Mouse (Mus musculus) activated CD4-positive, CD25-positive, alpha-beta regulatory T cell, adult 4 months (primary cell): Measurements from ENCODE around the gene Ugt1a2. TPM values are rescaled to one million over a fixed set of nuclear protein-coding genes. Genes with fewer than 3 reads are reported as not detected.
"Not testable (repeated sequence)": the region's sequence is repeated elsewhere in the genome, so short reads cannot be mapped to it uniquely, and the experiment has no call there.

Source experiments
- ATAC-seq: one replicate; pipeline ENCODE4 v1.8.0; 2017
- polyA plus RNA-seq, 2 experiments: library from polyadenylated mRNA; unstranded; fragments of 100-300 nt; shearing (Covaris generic); gene quantifications; one replicate each; pipeline ENCODE4 v1.2.1; 2017

Gene Ugt1a2
- polyA plus RNA-seq = not detected

DNA sequence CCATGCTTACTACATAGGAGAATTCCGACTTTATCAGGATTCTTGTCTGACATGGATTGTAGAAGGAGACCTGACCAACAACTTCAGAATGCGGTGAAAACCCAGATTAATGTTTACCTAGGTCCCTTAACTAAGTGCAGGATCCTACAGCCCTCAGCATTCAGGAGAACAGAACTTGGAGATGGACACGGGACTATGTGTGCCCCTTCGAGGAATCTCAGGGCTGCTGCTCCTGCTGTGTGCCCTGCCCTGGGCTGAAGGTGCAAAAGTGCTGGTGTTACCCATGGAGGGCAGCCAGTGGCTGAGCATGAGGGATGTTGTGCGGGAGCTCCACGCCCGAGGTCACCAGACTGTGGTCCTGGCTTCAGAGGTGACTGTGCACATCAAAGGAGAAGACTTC lies at the start of gene Ugt1a2:
Gene Ugt1a2, plus strand, starts transcription at position 146 of the 400 bp plus-strand sequence.
- ATAC-seq = no peak

DNA sequence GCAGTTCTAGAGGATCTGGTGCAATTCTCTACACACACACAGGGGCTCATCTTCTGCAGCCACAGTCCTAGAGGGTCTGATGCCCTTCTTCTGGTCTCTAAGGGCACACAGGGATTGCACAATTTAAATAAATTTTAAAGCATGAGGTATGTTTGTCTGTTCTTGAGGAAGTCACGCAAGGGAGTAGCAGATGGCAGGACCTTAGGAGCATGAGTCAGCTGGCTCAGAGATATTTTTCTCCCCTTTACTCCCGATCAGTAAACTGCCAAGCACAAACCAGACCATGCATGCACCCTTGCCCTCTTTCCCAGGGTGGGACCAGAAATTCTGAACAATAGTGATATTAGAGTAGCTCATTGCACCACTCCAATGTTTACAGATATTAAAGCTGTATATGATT lies 42.0 kb upstream of the Ugt1a2 start:
- ATAC-seq = no peak

DNA sequence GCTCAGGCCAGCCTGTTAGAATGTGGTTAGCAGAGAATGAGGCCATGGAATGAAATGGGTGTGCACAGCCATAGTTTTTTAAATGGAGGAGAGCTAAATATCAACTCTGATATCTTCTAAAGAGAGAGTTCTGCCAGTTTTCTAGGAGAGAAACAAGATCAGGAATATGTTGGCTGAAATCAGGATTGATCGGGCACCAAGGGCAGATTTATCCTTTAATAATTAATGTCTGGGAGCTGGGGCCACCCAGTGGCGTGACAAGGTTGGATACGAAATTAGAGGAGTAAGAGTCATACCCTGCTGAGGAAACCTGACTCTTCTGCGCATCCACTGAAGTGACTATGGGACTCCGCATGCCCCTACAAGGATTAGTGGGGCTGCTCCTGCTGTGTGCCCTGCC lies 34.7 kb upstream of the Ugt1a2 start, which contains the start of gene Ugt1a5:
Gene Ugt1a5, plus strand, starts transcription at position 302 of the 400 bp plus-strand sequence.
- ATAC-seq = no peak

DNA sequence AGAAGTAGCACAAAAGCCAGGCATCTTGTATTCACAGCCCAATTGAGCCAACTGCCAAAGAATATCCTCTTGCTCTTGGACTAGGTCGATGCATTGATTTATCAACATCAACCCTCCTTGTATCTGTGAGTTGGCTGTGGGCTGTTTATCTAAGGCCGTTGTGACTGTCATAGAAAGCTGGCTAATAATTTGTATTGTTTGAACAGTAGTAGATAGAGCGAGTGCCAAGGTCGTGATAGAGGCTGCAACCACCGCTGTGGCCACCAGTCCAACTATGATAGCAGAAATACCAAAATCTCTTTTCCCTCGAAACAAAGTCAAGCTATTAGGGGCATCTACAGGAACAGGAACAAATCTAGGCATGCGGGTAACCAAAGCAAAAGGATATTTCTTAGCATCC lies 28.2 kb upstream of the Ugt1a2 start:
- not testable (repeated sequence) for ATAC-seq

DNA sequence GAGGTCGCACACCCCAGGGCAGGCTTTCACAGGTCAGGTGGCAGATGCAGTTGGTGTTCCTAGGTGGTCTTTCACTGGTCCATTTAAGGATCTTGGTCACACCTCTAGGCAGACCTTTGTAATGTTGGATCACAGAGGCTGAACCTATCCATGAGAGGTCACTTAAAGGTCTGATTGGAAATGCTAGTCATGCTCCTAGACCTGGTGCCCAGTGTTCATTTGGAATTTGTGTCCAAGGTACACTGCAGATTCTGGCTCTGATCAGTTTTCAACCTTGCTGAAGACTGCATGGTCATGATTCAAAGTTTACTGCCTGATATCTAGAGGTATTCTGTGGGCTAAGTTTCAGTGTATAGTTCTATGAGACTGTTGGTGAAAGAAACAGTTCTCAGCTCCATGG lies 20.7 kb upstream of the Ugt1a2 start:
- no peak for ATAC-seq

DNA sequence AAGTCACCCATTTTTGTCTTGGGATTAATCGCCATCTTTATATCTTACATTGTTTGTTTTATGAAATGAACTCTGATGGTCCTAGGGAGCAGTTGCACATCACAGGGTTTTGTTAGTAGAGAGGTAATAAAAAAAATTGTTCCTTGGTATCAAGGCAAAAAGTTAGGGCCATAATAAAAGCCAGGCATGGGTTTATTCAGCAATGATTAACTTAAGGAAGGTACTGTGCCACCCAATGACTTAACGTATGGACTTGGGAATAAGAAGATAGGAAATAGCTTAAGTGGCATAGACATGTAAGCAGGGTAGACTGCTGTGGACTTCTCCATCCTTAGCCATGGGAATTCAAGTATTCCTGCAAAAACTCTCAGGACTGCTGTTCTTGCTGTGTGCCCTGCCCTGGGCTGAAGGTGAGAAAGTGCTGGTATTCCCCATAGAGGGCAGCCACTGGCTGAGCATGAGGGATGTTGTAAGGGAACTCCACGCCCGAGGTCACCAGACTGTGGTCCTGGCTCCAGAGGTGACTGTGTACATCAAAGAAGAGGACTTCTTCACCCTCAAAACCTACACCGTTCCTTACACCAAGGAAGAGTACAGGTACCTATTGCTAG lies 14.0 kb upstream of the Ugt1a2 start:
- no peak for ATAC-seq

DNA sequence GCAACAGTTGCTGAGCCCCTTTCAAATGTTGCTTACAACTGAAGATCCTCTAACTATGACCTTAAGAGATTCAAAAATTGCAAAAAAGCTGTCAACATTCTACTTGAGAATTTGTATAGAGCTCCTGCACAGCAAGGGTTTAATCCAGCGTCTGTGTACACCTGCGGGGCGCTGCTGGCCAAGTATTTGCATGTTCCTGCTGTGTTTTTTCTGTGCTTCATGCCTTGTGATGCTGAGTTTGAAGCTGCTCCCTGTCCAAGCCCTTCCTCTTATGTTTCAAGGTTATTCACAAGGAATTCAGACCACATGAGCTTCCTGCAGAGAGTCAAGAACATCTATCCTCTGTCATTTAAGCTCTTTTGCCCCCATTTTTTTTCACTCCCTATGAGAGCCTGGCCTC lies 8.3 kb upstream of the Ugt1a2 start:
- ATAC-seq = no peak

DNA sequence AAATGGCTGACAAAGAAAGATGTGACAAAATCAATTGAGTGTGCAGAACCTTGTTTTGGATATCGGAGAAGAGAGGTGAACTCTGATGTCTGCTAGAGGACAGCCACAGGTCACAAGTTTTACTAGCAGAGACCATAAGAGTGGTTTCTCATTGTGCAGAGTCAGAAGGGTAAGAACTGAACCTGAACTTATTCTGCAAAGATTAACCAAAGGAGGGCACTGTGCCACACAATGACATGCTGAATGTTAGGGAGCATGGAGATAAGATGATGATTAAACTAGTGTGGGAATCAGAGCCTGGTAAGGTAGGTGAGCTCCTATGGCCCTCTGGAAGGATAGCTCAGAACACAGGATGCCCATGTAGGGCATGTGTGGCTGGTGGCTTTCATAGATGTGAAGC lies 4.7 kb upstream of the Ugt1a2 start:
- no peak for ATAC-seq

DNA sequence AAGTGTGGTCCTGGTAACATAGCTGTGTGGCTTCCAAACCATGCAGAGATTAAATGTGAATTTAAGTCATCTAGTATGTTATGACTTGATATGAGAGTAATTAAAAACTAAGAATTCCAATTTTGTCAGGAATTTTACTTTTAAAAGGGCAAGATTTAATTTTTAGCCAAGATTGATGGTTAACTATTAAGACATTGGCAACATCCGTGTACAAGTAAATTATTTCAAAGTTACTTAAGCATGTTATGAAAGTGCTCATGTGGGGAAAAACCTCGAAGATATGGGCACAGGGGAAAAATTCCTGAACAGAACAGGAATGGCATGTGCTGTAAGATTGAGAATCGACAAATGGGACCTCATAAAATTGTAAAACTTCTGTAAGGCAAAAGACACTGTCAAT lies 3.0 kb upstream of the Ugt1a2 start:
- ATAC-seq = no peak

DNA sequence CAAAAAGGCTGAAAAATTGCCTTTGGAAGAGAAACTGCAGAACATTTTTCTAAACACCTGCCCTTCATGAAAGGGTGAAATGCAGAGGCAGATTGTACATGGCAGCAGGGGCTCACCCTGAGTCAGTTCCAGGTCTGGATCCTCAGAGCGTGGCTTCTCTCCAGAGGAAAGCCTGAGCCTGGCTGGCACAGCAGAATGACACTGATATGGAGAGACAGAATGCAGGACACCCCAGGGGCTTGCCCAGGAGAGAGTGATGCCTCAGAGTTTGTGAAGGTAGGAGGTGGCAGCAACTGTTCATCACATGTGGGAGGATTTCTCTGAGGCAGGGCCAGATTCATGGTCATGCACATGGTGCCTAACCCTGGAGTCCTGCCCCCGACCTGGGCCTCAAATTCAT lies 405 bp upstream of the Ugt1a2 start:
- no peak for ATAC-seq

DNA sequence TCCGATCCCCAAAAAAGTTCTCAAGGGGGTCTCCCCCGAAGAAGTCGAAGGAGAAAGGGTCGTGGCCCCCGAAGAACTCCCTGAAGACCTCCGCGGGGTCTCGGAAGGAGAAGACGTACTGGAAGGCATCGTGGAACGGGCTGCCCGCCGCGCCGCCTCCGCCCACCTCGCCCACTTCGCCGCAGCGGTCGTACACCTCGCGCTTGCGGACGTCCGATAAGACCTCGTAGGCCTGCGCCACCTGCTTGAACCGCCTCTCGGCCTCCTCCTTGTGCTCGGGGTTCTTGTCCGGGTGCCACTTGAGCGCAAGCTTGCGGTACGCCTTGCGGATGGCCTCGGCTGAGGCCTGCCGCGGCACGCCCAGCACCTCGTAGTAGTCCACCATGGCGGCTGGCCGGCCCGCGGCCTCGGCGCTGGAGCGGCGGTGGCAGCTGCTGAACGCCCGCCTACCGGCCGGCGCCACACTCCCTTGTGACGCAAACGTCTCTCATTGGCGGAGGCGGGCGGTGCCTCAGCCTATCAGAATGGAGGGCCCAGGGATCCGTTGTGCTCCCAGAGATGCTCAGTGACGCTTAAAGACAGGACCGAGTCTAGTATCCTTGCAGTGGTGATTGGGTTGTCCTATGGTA lies 5.0 kb downstream of the Ugt1a2 start, which contains the start of gene Dnajb3:
Gene Dnajb3, minus strand, starts transcription at position 489 of the 629 bp plus-strand sequence.
- peak; percentile 77 for ATAC-seq

DNA sequence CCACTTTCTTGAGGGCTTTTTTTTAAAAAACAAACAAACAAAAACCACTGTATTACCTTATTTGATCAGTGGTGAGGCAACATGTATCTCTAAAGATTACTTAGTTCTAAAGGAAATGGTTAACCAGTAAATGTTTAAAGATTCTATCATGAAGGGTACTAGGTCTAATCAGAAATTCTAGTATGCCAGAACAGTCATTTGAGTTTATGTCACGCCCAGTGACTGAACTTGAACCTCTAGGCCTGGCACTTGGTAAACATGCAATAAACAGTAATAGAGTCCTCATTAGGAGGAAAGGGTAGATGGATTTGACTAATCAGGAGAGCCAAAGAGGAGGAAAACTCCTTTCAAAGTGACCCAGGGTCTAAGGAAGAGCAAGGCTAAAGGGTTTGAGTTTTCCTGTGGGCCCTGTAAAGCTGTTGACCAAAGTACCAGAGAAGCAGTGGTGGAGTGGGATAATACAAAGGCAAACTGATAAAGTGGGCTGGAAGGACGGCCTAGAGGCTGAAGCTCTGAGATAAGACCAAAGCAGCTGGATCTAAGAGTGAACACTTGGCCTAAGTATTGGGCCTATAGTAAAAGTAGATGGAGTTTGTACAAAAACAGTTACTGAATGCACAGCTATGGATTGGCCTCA lies 6.6 kb downstream of the Ugt1a2 start:
- ATAC-seq = no peak

DNA sequence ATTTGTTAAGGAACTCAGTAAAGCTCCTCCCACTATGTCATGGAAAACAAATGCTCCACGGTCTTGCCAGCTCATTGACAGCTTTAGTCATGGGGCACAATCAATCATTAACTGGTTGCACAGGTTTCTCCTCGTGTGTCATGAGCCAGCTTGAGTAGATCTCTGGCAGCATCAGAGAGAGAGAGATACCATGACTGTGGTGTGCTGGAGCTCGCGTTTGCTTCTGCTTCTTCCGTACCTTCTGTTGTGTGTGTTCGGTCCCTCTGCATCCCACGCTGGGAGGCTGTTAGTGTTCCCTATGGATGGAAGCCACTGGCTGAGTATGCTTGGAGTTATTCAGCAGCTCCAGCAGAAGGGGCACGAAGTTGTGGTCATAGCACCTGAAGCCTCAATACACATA lies 11.4 kb downstream of the Ugt1a2 start, which contains the start of gene Ugt1a1:
Gene Ugt1a1, plus strand, starts transcription at position 148 of the 400 bp plus-strand sequence.
- ATAC-seq = no peak

DNA sequence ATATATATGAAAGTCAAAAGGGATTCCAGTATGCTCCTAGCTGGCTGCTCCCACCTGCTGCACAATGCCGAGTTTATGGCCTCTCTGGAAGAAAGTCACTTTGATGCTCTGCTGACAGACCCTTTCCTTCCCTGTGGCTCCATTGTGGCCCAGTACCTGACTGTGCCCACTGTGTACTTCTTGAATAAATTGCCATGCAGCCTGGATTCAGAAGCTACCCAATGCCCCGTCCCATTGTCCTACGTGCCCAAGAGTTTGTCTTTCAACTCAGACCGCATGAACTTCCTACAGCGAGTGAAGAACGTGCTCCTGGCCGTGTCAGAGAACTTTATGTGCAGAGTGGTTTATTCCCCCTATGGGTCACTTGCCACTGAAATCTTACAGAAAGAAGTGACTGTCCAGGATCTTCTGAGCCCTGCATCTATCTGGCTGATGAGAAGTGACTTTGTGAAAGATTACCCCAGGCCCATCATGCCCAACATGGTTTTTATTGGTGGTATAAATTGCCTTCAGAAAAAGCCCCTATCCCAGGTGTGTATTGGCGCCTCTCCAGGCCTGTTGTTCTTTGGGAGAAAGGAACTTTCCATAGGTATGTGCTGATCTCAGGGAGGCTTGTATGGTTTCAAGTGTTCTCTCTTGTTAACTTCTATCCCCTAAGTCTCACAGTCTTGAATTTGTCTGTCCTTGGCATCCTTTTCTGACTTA lies 12.1 kb downstream of the Ugt1a2 start:
- ATAC-seq = no peak

DNA sequence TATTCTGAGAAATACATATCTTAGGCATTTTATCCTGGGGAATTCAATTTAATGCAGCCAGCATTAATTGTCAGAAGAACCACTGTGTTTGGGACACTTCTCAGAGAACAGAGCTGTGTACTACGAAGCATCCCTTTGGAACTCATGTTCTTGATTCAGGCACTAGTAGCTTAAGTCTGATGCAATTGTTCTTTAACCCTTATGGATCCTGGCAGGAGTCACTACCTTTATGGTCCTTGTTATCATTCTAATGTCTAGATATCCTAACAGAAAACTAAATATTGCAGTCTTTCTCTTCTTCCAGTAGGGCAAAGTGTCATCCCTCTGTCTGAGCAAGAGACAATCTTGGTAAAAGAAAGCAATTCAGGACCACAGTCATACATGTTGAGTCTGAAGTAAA lies 12.7 kb downstream of the Ugt1a2 start:
- ATAC-seq = no peak

DNA sequence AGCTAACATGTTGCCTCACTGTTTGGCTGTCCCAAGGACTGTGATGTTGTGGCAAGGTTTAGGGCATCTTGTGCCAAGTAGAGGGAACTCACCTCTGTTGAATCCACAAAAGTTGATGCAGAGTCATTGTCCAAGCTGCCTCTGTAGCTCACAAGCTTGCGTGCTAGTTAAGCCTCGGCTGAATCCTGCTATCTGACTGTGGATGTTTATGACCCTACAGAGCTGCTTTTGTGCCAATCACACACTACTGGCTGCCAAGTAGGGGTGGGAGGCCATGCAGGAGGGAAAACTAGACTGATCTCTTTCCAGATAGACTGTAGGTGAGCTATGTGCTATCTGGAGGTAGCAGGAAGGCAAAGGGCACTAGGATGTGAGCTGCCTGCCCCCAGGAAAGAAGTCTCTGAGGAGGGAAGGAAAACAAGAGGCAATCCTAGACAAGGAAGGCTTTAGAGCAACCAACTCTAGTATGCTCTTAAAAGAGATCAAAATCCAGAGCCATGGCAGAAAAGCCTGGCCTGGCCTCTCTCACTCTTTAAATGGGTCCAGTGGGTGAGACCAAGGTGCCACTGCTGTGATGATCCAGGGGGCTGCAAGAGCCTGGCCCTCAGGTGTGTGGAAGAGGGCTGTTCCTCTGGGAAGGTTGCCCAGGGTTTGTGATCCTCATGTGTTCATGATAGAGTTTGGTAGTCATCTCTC lies 13.5 kb downstream of the Ugt1a2 start:
- no peak for ATAC-seq

DNA sequence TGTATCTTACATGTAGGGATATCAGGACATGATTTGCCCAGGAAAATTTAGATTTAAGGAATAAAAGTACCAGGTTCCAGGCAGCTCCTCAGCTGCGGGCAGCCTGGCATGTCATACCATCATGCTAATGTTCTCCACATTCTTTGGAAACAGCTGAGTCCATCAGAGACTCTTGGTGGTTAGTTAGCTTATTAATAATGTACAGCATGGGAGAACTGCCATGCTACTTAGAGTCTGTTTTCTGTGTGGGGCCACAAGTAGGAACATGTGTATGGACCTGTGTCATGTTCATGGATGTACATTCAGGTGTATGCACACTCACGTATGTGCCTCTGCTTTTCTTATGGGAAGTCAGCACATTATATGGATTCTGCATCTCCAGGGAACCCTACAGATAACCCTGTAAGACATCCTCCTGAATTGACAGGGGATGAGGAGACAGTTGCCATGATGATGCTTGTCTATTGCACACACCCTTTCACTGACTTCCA lies 14.1 kb downstream of the Ugt1a2 start:
- no peak for ATAC-seq

DNA sequence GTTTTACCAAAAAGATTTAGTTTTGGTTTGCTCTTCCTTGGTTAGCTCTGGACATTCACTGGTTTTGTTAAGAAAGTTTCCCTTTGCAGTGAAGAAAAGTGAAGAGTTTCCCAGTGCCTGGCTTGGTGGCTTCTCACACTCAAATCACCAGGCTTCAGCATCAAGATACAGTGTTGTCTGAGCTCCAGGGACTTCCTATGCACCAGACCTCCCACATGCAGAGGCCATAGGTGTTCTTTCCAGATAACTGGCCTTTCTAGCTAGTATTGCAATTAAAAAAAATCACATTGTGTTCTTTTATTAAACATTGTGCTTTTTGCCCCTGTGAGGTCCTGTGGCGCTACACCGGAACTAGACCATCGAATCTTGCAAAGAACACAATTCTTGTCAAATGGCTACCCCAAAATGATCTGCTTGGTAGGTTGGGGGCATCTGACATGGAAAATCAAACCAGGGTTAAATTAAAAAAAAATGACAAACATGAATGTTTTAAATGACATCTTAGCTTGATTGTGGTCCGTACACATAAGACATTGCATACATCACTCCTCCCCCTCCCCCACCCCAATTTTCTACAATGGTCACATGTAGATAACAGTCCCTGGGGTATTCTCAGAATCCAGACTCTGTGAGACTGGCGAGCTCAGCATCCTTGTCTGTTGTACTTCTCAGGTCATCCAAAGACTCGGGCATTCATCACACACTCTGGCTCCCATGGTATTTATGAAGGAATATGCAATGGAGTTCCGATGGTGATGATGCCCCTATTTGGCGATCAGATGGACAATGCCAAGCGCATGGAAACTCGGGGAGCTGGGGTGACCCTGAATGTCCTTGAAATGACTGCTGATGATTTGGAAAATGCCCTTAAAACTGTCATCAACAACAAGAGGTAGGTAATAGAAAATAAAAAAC lies 15.3 kb downstream of the Ugt1a2 start:
- ATAC-seq = no peak

DNA sequence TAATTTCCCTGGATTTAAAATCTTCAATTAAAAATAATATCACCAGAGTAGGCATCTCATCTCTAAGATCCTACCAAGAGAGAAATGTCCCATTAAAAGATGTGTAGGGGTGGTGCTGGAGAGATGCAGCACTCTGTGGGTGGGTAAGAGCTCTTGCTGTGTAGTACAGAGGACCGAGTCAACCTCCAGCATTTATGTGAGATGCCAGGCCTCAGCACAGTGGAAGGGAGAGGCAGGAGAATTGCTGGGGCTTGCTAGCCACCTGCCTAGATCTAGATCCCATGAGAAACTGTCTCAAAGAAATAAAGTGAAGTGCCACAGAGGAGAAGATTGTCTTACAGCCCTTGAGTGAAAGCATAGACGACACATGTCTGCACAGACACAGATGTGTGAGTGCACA lies 16.1 kb downstream of the Ugt1a2 start:
- no peak for ATAC-seq

DNA sequence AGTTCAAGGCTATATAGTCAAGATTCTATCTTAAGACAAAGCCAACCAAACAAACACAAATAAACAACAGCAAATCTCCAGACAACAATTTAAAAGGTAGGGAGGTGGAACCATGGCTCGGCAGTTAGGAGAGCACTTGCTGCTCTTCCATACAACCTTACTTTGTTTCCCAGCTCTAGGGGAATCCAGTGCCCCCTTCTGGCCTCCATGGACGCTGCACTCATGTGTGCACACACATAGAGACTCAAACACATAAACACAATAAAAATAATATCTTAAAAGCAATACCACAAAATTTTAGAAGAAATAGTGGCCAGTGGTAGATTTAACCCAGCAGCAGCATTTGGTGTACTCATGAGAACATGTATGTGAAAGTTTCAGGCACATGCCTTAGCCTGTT lies 16.7 kb downstream of the Ugt1a2 start:
- ATAC-seq = no peak

DNA sequence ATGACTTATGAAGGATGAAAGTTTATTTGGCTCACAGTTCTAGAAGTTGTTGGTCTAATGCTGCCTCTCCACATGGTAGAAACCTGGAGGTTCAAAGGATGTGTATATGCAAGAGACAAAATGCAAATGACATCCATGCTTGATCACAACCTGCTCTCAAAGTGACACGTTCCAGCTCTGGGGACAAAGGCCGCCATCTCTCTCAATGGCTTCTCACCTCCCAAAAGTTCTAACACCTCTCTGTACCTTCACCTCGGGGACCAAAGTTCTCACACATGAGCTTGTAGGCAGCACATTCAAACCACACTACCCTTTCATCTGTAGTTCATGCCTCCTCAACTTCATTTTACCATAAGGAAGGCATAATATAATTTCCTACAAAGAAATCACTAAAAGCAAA lies 17.2 kb downstream of the Ugt1a2 start:
- ATAC-seq = no peak
